Mouse (Mus musculus) T-helper 2 cell (primary cell): ENCODE results near the gene Cd84.

ENCODE experiments used
- in situ Hi-C: fragments of 300-600 bp; cut with MboI, MseI; formaldehyde crosslinking; loops from one replicate; pipeline ENCODE4 v1.15.1; 2025; ENCODE audit warnings: high pct_unique_total_duplicates

Cd84 gene

DNA sequence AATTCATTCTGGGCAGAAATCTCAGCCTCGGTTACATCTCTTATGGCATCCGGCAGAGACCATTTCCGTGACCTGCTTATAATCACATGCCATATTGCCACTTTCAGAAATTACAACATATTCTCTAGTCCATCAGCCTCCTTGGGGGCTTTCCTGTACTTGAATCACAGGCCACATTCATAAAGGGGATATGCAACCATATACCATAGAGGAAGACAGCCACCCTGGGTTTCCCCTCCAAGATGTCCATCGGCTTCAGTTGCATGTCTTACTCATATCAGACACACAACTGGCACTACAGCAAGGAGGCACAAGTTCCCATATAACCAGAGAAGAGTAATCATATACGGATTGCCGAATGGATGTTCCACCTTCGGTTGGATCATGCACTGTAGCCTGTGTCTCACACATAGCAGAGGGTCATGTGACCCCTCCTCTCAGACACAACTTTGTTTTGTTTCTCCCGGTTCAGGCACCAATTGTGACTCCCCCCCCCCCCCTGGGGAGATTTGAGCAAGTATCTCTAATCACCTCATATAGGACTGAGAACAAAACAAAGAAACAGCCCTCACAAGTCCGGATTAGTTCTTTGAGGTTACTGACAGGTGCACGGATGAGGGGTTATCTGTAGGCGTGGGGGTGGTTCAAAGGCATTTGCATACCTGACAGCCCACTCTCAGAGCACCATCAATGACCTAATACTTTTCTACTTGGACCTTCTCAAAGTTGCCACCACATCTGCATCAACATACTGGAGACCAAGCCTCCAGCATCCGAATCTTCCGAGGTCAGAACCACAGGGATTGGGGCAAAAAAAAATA, 76.4 kb downstream of the Cd84 start:
- in situ Hi-C loops = loop anchor here (10.0 kb wide), 2 partner anchors 69 to 71 kb away; no protein-coding TSS in a partner anchor

DNA sequence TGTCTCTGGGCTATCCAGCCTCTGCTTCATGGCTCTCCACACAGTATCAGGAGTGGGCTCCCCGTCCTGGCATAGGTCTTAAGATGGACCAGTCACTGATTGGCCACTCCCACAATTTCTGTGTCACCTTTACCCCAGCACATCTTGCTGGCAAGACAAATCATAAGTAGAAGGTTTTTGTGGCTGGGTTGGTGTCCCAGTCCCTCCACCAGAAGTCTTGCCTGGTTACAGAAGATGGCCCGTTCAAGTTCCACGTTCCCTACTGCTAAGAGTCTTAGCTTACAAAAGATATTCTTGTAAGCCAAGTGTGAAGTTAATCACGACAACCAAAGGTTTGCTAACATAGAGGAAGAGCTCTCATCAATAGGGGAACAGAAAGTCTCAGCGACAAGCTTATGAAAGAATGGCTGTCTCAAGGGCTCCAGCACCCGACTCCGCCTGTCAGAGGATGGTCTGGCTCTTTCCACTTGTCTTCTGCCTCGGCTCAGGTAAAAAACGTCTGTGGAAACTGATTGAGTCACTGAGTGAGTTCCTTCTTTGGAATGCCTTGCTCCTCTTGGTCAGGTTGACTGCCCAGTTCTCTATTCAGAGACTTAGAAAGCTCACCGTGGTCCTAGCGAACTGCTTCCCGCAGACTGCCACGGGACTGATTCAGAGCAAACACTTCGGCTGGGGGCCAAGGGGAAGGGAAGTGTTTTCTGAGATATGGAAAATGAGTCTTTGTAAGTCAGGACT, 78.0 kb downstream of the Cd84 start, which contains the start of gene Slamf6:
Gene Slamf6 (plus strand): TSS at position 211 of the 735 bp plus-strand sequence.
- in situ Hi-C loops = loop anchor here (10.0 kb wide), 2 partner anchors 67 to 73 kb away; no protein-coding TSS in a partner anchor

DNA sequence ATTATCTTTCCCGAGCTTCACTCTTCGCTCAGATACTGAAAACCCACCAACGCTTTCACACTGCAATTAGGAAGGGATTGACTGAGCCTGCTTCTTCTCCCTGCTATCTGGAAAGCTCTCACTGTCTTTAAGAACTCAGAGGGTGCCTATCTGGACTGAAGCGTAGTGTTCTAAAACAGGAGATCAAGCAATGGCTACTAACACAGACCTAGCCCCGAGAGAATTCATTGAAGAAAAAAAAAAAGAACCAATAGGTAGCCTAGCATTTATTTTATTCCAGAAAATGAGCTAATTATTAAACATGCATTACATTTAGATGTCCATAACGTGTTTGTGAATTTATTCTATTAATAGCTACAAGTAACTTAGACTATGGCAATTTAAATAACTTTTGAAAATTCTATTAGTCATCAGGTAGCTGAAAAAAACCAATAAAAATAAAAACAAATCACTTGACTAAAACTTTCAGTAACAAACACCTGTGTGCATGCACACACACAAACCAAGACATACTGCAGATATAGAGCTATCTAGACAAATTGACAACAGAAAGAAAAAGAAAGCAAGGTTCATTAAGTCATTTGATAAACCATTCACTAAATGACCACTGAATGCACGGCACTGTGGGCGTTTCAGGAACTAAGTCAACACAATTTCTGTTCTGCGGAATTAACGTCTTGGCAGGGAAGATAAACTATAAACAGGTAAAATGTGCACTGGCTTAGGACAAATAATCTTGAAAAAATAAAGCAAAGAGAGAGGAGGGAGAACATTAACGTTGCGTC, 78.8 kb downstream of the Cd84 start:
- in situ Hi-C loops = loop anchor here (10.0 kb wide), 2 partner anchors 66 to 74 kb away; no protein-coding TSS in a partner anchor

DNA sequence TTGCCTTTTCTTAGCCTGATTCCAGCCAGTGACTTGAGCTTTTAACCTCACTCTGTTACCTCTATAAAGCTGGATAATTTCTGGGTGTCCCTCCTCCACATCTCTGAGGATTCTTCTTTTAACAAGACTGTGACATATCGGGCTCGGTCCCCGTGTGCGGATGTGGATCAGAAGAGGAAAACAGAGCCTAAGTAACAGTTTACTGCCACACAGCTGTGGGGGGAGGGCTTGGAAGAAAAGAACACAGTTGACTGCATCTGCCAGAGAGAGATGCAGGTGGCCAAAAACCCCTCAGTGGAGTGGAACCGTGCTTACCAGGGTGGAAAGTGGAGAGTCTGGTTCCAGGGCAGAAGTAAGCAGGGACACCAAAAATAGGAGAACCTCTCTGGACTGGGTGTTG, 79.7 kb downstream of the Cd84 start:
- in situ Hi-C loops = loop anchor here (10.0 kb wide), 2 partner anchors 66 to 74 kb away; no protein-coding TSS in a partner anchor

DNA sequence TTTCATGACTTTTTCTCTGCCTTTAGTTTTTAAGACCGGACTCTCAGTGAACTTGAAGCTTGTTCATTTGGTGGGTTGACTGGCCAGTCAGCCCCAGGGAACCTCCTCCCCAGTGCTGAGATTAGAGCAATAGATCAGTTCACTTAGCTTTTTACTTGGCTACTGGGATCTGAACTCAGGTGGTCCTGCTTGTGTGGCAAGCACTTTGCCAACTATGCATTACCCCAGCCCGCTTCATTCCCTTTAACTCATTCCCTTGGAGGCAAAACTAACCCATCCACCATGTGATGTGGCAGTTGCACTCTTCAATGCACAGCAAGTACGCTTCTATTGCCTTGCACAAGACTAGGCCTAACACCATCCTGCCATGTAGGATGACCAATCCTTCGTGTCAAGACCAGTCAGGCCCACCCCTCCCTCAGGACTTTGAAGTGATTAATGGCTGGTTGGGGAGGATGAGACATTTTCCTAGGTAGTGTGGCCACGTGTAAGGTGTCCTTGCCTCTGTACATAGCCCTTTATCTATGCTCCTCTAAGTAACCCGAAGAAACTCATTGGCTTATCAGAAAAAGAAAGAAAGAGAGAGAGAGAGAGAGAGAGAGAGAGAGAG, 80.5 kb downstream of the Cd84 start:
- in situ Hi-C loops = loop anchor here (10.0 kb wide), 2 partner anchors 65 to 75 kb away; no protein-coding TSS in a partner anchor

DNA sequence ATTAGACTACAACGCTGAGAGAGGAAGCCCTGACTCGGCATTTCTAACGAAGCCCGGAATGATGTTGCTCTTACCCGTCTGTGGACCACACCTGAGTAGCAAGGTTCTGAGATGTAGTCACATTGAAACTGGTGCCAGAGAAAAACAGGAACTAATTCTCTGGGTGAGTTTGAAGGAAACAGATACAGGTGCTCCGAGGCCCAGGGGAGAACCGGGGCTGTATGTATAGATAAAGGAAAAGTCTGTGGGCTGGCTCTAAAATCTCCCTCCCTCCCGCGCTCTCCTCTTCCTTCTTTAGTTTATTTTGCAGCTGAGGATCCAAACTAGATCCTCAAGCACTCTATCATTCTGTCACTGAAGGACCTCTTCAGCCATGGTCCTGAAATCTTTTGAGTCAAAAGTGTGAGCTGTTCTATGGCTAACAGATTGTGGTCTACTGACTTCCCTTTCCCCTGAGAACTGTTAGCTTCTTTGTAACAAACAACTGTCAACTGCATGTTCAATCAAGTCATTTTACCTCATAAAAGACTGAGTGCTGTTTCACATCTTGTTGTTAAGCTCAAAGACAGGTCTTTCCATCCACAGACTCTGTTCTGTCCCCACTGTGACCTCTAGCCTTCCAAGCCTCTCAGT, 81.6 kb downstream of the Cd84 start:
- in situ Hi-C loops = no loop called here

DNA sequence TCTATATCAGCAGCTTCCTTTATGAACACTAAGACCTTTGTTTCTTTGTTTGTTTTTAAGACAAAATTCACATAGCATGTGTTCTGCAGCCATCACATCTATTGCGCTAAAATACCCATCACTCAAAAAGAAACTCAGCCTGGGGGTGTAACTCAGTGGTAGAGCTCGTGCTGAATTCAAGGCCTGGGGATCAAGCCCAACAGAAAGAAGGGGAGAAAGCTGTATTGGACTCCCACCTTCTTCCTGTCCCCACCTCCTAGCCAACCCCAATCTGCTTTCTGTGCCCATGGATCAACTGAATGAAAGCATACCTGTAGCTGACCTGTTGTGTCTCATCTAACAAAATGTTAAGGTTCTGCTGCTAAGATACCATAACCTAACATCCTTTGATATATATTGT, 82.1 kb downstream of the Cd84 start:
- in situ Hi-C loops = no loop called here

DNA sequence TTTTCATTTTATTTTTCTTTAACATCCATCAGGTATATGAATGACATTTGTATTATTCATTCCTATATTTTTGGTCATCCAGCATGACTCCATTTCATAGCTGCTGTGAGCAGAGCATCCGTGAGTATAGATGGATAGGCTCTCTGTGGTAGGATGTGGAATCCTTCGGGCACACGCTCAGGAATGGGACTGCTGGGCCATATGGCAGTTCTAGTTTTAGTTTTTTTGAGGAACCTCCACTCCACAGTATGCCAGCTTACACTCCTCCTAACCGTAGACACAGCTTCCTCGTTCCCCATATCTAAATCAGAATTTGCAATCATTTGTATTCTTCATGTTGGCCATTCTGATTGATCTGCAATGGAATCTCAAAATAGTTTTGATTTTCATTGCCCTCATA, 83.3 kb downstream of the Cd84 start:
- in situ Hi-C loops = no loop called here

DNA sequence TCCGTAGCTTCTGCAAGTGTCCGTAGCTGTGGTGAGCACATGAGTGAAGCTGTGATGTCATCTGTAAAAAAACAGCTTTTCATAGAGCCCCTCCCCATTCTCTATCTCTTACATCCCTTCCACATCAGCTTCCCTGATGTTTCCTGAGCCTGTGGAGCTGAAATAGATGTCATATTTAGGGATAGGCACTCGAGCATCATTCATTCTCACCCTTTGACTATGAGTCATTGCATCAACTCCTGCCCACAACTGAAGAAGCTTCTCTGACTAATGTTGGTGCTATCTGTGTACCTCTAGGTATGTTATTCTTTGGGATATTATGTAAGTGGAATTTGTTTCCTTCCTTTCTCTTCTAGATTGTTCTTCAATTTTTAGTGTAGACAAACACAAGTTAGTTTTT, 85.4 kb downstream of the Cd84 start:
- in situ Hi-C loops = no loop called here

DNA sequence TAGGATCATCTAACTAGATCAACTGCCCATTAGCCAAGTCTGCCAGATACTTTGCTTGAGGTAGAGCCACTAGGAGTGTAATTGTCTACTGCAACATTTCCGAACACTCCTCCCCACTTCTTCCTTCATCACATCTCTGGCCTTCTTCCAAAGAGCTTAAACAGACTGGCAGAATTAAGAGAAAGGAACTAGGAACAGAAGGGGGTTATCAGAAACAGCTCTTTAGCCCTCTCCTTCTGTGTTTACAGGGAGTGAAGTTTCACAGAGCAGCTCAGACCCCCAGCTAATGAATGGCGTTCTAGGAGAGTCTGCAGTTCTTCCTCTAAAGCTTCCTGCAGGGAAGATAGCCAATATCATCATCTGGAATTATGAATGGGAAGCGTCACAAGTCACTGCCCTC, 94.4 kb downstream of the Cd84 start:
- in situ Hi-C loops = no loop called here

DNA sequence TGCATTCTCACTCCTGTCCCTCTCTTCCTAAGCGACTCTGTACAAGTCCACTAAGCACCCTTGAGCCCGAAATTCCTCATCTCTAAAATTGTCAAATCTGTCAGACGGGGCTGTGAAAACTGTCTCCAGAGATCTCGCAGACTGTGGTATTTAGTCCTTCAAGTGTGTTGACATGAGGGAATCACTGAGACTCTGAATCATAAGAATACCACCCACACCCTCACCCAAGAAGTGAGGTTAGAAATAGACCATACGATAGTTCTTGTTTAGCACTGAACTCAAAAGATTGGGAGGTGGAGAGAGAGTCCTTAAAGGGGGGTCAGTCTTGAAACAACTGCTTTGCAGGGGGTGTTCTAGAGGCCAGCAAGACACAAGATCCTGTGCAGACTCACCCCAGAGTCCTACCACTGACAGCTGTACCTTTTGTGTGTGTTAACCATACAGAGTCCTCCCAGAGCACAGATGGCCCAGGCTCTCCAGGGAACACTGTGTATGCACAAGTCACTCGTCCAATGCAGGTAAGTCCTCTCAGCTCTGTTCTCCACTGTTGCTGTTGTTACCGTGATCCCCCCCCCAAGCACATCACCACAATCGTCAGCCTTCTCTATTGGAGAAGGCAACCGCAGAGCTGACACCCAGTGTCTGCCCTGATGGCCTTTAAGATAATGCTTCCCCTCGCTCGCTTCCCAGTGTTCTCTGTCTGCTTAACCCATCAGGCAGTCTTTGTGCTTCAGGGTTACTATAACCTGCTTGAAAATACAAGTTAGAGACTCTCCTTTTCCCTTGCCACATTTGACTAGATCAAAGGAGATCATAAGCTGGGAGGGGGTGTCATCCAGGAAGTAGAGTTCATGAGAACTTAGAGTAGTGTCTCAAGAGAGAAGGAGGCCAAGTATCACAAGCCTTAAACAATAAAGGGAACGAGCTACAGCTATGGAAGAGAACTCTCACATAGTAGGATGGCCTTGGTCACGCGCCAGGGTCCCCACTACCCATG, 99.8 kb downstream of the Cd84 start:
- in situ Hi-C loops = no loop called here
